Mouse (Mus musculus): ENCODE data around the gene Cux2. TPM values are rescaled to one million over a fixed set of nuclear protein-coding genes. Genes with fewer than 3 reads are reported as not detected.

The Cux2 gene
- total RNA-seq, 2 experiments from 2014 or later = 0.17 TPM; not detected in 1

- ATAC-seq (replicated peaks; ENCODE audit: low FRiP score, poor library complexity, severe bottlenecking) = no peak
Observed at GRCm38 (mm10) chr5:122026284-122026683, 23.6 kb downstream of the Cux2 start.

GRCm38 (mm10) chr5:122025117-122025516, 24.8 kb downstream of the Cux2 start:
- no peak for ATAC-seq (replicated peaks; ENCODE audit: low FRiP score, poor library complexity, severe bottlenecking)

GRCm38 (mm10) chr5:122019288-122019687, 30.6 kb downstream of the Cux2 start:
- ATAC-seq (replicated peaks; ENCODE audit: low FRiP score, poor library complexity, severe bottlenecking) = no peak

- ATAC-seq (replicated peaks; ENCODE audit: low FRiP score, poor library complexity, severe bottlenecking) = no peak
Observed at GRCm38 (mm10) chr5:122017778-122018177, 32.1 kb downstream of the Cux2 start.

GRCm38 (mm10) chr5:122017269-122017668, 32.6 kb downstream of the Cux2 start:
- no peak for ATAC-seq (replicated peaks; ENCODE audit: low FRiP score, poor library complexity, severe bottlenecking)

- no peak for ATAC-seq (replicated peaks; ENCODE audit: low FRiP score, poor library complexity, severe bottlenecking)
Observed at GRCm38 (mm10) chr5:122016744-122017143, 33.2 kb downstream of the Cux2 start.

- no peak for ATAC-seq (replicated peaks; ENCODE audit: low FRiP score, poor library complexity, severe bottlenecking)
Observed at GRCm38 (mm10) chr5:122015149-122015548, 34.8 kb downstream of the Cux2 start.

- ATAC-seq (replicated peaks; ENCODE audit: low FRiP score, poor library complexity, severe bottlenecking) = no peak
Observed at GRCm38 (mm10) chr5:122014671-122015070, 35.2 kb downstream of the Cux2 start.

- no peak for ATAC-seq (replicated peaks; ENCODE audit: low FRiP score, poor library complexity, severe bottlenecking)
Observed at GRCm38 (mm10) chr5:122011289-122011688, 38.6 kb downstream of the Cux2 start.

- no peak for ATAC-seq (replicated peaks; ENCODE audit: low FRiP score, poor library complexity, severe bottlenecking)
Observed at GRCm38 (mm10) chr5:122007946-122008441, 41.9 kb downstream of the Cux2 start.

GRCm38 (mm10) chr5:122003460-122003859, 46.4 kb downstream of the Cux2 start:
- no peak for ATAC-seq (replicated peaks; ENCODE audit: low FRiP score, poor library complexity, severe bottlenecking)

GRCm38 (mm10) chr5:122002148-122002547, 47.8 kb downstream of the Cux2 start:
- ATAC-seq (replicated peaks; ENCODE audit: low FRiP score, poor library complexity, severe bottlenecking) = no peak

GRCm38 (mm10) chr5:122001311-122001710, 48.6 kb downstream of the Cux2 start:
- ATAC-seq (replicated peaks; ENCODE audit: low FRiP score, poor library complexity, severe bottlenecking) = no peak

- ATAC-seq (replicated peaks; ENCODE audit: low FRiP score, poor library complexity, severe bottlenecking) = no peak
Observed at GRCm38 (mm10) chr5:122000381-122000780, 49.5 kb downstream of the Cux2 start.

- ATAC-seq (replicated peaks; ENCODE audit: low FRiP score, poor library complexity, severe bottlenecking) = peak; percentile 60; the same call in 1 of the 2 replicates
Observed at GRCm38 (mm10) chr5:121998981-121999795, 50.7 kb downstream of the Cux2 start.

GRCm38 (mm10) chr5:121998281-121998680, 51.6 kb downstream of the Cux2 start:
- ATAC-seq (replicated peaks; ENCODE audit: low FRiP score, poor library complexity, severe bottlenecking) = no peak

- no peak for ATAC-seq (replicated peaks; ENCODE audit: low FRiP score, poor library complexity, severe bottlenecking)
Observed at GRCm38 (mm10) chr5:121996701-121997100, 53.2 kb downstream of the Cux2 start.

GRCm38 (mm10) chr5:121994808-121995207, 55.1 kb downstream of the Cux2 start:
- no peak for ATAC-seq (replicated peaks; ENCODE audit: low FRiP score, poor library complexity, severe bottlenecking)

- no peak for ATAC-seq (replicated peaks; ENCODE audit: low FRiP score, poor library complexity, severe bottlenecking)
Observed at GRCm38 (mm10) chr5:121991914-121992313, 58.0 kb downstream of the Cux2 start.

- no peak for ATAC-seq (replicated peaks; ENCODE audit: low FRiP score, poor library complexity, severe bottlenecking)
Observed at GRCm38 (mm10) chr5:121985855-121986254, 64.0 kb downstream of the Cux2 start.

- ATAC-seq (replicated peaks; ENCODE audit: low FRiP score, poor library complexity, severe bottlenecking) = no peak
Observed at GRCm38 (mm10) chr5:121981650-121982131, 68.2 kb downstream of the Cux2 start.

Measured in erythroblast, adult 5-6 weeks (primary cell).